Mouse (Mus musculus) megakaryocyte, adult 5-6 weeks (primary cell): ENCODE data around the gene 4930563M21Rik. TPM values are rescaled to one million over a fixed set of nuclear protein-coding genes. Genes with fewer than 3 reads are reported as not detected.

ENCODE experiments used
- total RNA-seq, 2 experiments: library from RNA; stranded (forward) in 1 of 2; stranded (reverse) in 1 of 2; fragments of 153-499, 151-499 nt in 1 of 2; fragments of 221-1000, 200-1000 nt in 1 of 2; gene quantifications; 2 replicates each; pipeline versions ENCODE4 v1.2.3 to v1.2.4; 2015 to 2017

Gene 4930563M21Rik
- total RNA-seq, 2 experiments from 2014 or later: not detected

Other genes starting within 250 kb of the 4930563M21Rik start
- 7.7 and 8.2 TPM in 2 replicates for gene Scaper, start 72.4 kb downstream of the 4930563M21Rik start, total RNA-seq (2015)
- gene Scaper, start 72.4 kb downstream of the 4930563M21Rik start, total RNA-seq (2017): 14.3 and 18.5 TPM in 2 replicates
- 42.7 and 43.2 TPM in 2 replicates for gene Rcn2, start 31.3 kb upstream of the 4930563M21Rik start, total RNA-seq (2015)
- 26.9 and 28.2 TPM in 2 replicates for gene Rcn2, start 31.3 kb upstream of the 4930563M21Rik start, total RNA-seq (2017)
- gene Pstpip1, start 79.4 kb upstream of the 4930563M21Rik start, total RNA-seq (2015): 59.2 and 61.2 TPM in 2 replicates
- gene Pstpip1, start 79.4 kb upstream of the 4930563M21Rik start, total RNA-seq (2017): 223 and 227 TPM in 2 replicates
- 22.5 and 28.9 TPM in 2 replicates for gene Tspan3, start 154.9 kb upstream of the 4930563M21Rik start, total RNA-seq (2015)
- gene Tspan3, start 154.9 kb upstream of the 4930563M21Rik start, total RNA-seq (2017): 17.9 and 20.4 TPM in 2 replicates